Mouse (Mus musculus) lung, postnatal 10 days (tissue): ENCODE results near the gene S100a11.
"Not testable (repeated sequence)": the region's sequence is repeated elsewhere in the genome, so short reads cannot be mapped to it uniquely, and the experiment has no call there.

Experiments
- DNase-seq: peaks from one replicate; pipeline ENCODE4 v3.0.0; 2021

S100a11 gene

DNA sequence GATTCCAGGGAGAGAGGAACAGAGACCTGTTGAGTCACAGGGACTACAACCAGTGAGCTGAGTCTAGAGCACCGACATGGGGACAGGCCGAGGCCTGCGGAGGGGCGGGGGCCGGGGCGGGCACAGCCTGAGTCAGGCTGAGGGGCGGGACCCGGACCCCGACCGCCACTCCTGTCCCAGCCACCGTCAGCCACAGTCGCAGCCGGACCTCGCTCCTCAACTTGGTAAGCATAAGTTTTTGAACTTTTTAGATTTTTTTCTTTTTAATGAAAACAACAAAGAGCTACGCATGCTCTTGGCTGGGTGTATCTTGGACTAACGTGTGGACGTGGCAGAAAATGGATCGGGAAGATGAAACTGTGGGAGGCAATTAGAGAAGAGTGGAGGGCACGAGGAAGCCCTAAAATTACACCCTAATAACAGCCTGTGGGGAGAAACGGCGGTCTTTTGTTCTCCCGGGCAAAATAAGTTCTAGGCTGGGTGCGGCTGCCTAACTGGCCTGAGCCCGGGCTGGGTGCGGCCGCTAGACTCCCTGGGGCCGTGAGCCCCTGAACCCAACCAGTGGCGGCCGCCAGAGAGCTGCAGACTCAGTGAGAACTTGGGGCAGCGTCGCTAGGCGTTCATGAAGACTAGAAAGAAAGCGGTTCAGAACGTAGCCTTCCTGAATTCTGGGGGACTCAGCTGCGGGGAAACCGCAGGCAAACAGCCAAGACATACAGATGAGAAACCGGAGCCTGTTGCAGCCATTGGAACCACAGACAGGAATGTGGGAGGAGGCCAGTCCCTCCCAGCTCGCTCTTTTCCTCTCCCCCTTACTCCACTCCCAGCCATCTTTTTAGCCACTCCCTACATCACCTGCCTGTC lies at the start of gene S100a11:
Gene S100a11, plus strand, starts transcription at position 159 of the 864 bp plus-strand sequence.
- peak; percentile 72 for DNase-seq

- no peak for DNase-seq
These were observed 40.2 kb upstream of the S100a11 start for GRCm38 (mm10) chr3:93480053-93480452.

GRCm38 (mm10) chr3:93481982-93482616 lies 38.2 kb upstream of the S100a11 start:
- DNase-seq, result no peak

- DNase-seq, result no peak
These were observed 34.7 kb upstream of the S100a11 start for GRCm38 (mm10) chr3:93485611-93486010.

- no peak for DNase-seq
These were observed 31.7 kb upstream of the S100a11 start for GRCm38 (mm10) chr3:93488541-93488940.

DNA sequence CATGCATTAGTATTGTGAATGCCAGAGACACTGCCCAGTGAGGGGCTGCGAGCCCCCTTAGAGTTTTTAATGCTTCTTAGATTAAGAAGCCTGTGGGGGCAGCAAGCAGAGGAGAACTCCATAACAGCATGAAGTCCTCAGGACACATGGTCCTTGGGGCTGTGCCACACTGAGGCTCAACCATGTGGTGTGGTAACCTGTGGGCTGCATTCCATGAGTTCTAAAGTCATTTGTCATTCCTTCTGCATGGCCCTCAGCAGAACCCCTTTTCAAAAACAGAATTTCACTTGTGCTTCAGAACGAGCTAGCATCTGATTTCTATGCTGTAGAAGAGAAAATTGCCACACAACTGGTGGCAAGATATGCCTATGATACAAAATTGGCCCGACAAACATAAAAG lies 28.1 kb upstream of the S100a11 start:
- DNase-seq, result no peak

DNA sequence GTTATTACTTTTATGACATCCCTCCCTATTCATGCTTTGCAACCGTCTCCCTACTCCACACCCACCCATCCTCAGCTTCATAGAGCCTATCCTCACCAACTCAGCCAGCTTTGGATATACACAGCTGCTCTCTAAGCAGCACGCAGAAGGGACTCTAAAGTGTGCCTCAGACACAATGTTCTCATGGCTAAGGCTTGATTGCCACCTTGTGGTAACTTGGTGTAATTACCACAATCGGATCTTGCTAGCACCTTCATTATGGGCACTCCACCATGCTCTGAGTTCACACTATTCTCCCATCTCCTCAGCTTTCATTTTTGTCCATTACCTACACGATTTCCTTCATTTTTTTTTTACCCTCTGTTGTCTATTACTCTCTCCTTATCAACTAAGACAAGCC lies 26.3 kb upstream of the S100a11 start:
- peak; percentile 75 for DNase-seq

DNA sequence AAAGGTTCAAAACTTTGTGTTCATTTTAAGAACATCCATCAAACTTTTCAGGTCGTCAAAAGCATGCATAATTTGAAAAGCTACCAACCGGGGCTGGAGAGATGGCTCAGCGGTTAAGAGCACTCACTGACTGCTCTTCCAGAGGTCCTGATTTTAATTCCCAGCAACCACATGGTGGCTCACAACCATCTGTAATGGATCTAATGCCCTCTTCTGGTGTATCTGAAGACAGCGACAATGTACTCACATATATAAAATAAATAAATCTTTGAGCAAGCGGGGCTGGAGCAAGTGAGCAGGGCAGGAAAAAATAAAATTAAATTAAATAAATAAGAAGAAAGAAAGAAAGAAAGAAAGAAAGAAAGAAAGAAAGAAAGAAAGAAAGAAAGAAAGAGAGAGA lies 25.5 kb upstream of the S100a11 start:
- DNase-seq, result not testable (repeated sequence)

DNA sequence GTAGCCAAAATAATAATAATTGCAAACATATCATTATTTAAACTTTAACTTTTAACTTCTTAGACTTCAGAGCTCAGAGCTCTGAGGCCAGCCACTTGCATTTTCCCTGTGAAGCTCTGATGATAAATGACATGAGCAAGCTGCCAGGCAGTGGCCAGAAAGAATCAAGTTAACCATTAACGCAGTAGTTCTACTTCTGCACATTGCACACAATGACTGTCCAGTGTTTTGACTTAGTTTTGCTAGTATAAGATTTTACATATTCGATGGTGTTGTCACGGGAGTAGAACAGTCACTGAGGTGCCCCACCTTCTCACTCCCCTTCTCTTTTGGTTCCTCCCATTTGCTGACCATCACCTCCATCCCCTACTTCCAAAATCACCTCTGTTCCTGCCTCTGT lies 23.2 kb upstream of the S100a11 start:
- no peak for DNase-seq

DNA sequence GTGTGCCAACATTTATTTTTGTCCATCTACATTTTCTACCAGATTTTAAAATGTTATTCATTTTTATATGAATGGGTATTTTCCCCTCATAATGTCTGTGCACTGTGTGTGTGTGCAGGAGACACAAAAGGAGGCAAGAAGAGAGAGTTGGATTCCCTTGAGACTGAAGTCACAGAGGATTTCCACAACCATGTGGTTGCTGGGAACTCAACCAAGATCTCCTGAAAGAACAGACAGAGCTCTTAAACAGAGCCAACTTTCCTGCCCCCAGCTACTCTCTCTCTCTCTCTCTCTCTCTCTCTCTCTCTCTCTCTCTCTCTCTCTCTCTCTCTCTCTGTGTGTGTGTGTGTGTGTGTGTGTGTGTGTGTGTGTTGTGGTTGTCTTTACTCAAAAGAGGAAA lies 21.2 kb upstream of the S100a11 start:
- no peak for DNase-seq

DNA sequence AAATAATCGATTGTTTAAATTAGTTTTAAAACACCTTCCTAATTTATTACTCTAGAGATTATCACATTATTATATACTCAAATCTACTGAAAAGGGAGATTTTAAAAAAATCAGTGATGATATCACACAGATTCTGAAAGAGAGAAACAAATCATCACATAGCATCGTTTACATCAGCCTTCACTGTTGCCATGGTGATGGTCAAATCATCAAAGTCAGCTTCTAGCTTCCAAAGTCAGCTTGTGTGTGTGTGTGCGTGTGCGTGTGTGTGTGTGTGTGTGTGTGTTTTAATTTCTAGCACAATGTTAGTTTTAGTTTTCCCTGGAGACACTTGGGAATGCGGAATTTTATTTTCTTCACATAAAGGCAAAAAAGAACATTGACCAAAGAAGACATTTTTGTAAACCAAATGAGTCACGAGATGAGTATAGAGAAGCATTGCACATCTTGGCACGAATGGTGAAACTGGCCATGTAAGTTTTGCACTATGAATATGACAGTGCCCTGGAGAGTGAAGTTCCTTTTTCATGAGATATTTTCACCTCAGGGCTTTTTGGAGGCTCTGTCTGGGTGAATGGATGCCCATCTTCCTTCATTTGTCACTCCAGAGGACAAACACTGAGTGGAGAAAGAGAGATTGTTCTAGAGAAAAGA lies 15.6 kb upstream of the S100a11 start:
- no peak for DNase-seq

DNA sequence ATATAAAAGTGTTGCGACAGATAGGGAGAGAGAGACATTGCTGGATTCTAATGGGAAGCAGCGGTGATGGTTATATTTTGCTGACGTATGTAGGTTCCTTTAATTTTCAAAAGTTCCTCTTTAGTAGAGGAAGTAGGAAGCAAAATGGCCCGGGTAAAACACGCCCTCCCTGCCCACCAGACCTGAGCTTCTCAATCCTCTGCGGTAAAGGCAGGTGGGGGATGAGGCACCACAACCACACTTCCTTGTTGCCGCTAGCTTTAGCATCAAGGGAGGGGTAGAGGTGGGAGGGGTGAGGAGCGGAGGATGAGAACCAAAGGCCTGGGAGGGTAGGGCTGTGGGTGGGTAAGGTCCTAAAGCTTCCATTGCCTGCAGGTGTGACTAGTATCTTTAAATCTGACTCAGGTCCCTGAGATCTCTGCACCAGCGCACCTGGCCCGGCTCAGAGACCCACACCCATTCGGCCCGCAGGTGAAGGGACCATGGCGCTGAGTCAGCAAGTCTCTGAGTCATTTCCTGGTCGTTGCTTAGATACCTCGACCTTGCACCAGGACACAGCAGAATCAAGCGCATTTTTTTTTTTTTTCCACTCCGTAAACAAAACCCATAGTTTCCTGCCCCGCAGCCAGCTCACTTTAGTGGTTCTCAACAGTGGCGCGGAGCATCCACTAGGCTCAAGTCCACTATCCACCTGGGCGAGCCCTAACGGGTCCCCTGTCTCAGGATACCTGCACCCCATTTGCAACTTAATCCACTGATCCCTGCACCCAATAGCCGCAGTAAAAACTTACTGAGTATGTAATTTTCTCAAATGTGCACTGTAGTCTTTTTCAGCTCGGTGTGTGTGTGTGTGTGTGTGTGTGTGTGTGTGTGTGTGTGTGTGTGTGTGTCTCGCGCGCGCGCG lies 14.1 kb upstream of the S100a11 start:
- DNase-seq, result peak; percentile 73

DNA sequence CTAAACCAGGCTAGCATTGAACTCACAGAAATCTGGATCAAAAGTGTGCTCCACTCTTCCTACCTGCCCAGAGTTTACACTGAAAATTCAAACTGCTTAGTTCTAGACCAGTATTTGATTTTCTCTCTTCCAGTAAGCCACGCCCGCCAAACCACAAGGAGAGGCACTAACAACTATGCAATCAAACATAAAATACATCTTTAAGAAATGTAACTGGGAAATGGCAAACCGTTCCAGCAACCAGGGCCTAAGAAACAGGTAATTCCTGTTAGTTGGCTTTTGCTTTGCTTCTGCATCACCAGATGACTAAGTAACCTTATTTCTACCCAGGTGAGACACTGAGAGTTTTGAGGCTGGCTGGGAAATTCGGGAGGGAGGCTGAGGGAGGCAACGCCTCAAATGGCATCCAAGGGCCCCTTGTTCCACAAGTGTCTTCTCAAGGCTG lies 13.4 kb upstream of the S100a11 start:
- DNase-seq, result peak; percentile 62

GRCm38 (mm10) chr3:93509301-93509700 lies 11.0 kb upstream of the S100a11 start:
- no peak for DNase-seq

GRCm38 (mm10) chr3:93511036-93511435 lies 9.3 kb upstream of the S100a11 start:
- no peak for DNase-seq

DNA sequence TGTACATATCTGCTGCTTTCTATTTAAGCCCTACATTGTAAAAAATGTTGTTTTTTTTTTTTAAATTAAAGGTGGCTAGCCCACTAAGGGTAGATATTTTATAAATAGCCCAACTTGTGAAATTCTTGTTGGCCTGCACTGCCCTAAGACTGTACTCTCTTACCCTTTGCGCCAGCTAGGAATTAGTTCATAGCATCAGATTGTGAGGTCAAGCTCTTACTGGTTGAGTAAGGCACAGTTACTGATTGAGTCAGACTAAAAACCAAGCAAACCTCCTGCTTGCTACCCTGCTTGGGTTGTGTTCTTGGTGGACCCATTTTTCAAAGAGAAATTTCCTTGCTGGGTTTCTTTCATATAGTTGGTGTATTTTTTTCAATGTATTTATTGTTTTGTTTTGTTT lies 8.5 kb upstream of the S100a11 start:
- no peak for DNase-seq

GRCm38 (mm10) chr3:93512386-93513101 lies 7.7 kb upstream of the S100a11 start:
- no peak for DNase-seq

DNA sequence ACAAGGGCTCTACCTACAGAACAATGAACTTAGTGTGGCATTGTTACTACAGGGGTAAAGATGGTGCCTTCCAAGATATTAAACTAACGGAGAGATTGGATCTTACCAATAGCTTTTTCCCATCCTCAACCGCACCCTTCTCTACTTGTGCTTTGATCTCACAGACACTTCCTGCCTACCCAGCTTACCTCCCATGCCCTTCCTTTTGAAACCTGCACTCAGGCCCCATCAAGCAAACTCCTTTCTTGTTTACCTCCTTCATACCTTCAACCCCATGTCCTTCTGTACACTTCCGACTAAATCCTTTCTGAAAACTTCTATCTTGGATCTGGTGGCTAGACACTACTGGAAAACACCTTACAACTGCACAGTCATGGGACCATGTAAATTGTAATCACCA lies 5.7 kb upstream of the S100a11 start:
- no peak for DNase-seq

DNA sequence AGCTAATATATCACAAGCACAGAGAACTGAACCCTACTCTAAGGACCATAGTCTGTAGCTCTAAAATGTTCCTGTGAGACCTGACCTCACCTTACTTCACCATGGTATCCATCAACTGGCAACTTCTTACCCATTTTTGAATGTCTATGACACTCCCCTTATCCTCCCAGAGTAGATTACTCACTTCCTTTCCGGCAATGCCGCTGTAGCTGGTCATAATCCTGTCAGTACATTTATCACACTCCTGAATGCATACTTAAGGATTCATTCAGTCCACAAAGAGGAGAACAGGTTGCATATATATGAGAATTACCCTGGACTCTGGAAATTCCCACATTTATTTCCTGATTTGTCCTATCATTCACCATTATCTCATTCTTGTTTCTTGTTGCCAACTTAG lies 2.9 kb upstream of the S100a11 start:
- no peak for DNase-seq

- DNase-seq, result no peak
These were observed 395 bp upstream of the S100a11 start for GRCm38 (mm10) chr3:93519856-93520329.

- DNase-seq, result no peak
These were observed 1.3 kb downstream of the S100a11 start for GRCm38 (mm10) chr3:93521462-93522057.
